Mouse (Mus musculus) heart, embryonic 10.5 days (tissue): Measurements from ENCODE around the gene Fbxl2. TPM values are rescaled to one million over a fixed set of nuclear protein-coding genes. Genes with fewer than 3 reads are reported as not detected.

Source experiments
- DNase-seq: peaks from one replicate; pipeline ENCODE4 v3.0.0-alpha.2; 2017; ENCODE audit warnings: low spot score
- H3K27ac ChIP-seq: fragments of 300-500 bp; sonication (generic); 2 replicates; pipeline ENCODE4 v1.5.1; 2016; ENCODE audit warnings: mild to moderate bottlenecking
- H3K27me3 ChIP-seq: fragments of 300-500 bp; sonication (generic); 2 replicates; pipeline ENCODE4 v1.6.1; 2016; ENCODE audit warnings: mild to moderate bottlenecking; ENCODE audit not compliant: poor library complexity, insufficient read depth, severe bottlenecking
- H3K36me3 ChIP-seq: fragments of 300-500 bp; sonication (generic); 2 replicates; pipeline ENCODE4 v1.6.1; 2016; ENCODE audit warnings: mild to moderate bottlenecking, moderate library complexity
- H3K4me1 ChIP-seq: fragments of 300-500 bp; sonication (generic); 2 replicates; pipeline ENCODE4 v1.6.1; 2016; ENCODE audit warnings: mild to moderate bottlenecking
- H3K4me3 ChIP-seq: fragments of 300-500 bp; sonication (generic); 2 replicates; pipeline ENCODE4 v1.5.1; 2016; ENCODE audit warnings: mild to moderate bottlenecking, moderate library complexity
- H3K9me3 ChIP-seq: fragments of 300-500 bp; sonication (generic); 2 replicates; pipeline ENCODE4 v1.6.1; 2016; ENCODE audit warnings: mild to moderate bottlenecking, moderate library complexity
- WGBS: fragments of 180-500 bp; shearing (Covaris S2); methylation state at CpG from one replicate; pipeline ENCODE4 v1.1.7; 2016; 5-methylcytosine and 5-hydroxymethylcytosine counted together
- polyA plus RNA-seq: library from polyadenylated mRNA; unstranded; fragments of >200 nt; fragmentation: Nextera tagmentation; extraction: Ambion mirVana; gene quantifications from 2 replicates; pipeline ENCODE4 v1.2.1, GENCODE M21; 2016

The Fbxl2 gene
- polyA plus RNA-seq, 1 experiment from 2014 or later: 3.5 TPM

DNA sequence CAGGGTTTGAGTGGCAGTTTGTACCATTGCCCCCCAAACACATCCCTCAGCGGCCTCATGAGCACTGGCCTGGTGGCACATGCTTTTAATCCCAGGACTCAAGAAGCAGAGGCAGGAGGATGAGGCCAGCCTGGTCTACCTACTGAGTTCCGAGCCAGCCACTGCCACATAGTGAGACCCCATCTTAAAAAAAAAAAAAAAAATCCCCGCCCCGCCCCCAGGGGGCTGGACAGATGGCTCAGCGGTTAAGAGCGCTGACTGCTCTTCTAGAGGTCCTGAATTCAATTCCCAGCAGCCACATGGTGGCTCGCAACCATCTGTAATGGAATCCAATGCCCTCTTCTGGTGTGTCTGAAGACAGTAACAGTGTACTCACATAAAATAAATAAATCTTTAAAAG lies 4.1 kb upstream of the Fbxl2 start:
- peaks cover 3% of the 10 kb centered on the region; the same call in 1 of the 2 replicates for H3K9me3 ChIP-seq

DNA sequence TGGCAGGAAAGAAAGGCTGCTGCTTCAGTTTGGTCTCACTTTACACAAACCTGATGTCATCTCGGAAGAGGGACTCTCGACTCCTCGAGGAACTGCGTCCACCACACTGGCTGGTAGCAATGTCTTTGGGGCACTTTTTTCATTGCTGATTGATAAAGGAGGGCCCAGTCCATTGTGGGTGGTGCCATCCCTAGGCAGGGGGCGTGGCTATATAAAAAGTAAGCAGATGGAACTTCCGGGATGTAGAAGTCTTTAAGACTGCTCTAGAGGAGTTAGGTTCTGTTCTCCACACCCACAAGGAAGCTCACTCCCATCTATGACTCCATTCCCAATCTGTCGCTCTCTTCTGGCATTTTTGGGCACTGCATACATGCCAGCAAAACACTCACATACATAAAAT lies 685 bp upstream of the Fbxl2 start:
- Histone ChIP-seq H3K4me3 (no peak overlapping the region), H3K36me3 (no peaks in the 10 kb centered on the region), H3K27me3 (no peaks in the 10 kb centered on the region), H3K9me3 (peaks cover 3% of the 10 kb centered on the region; the same call in 1 of the 2 replicates), H3K27ac (no peak overlapping the region), H3K4me1 (no peaks in the 10 kb centered on the region)
- WGBS: 89% methylated on average over 7 of the region's 7 CpGs
- DNase-seq: no peak

More for the DNA sequence above, 4.1 kb upstream of the Fbxl2 start:
- no peak for DNase-seq
- Histone ChIP-seq H3K36me3 (no peaks in the 10 kb centered on the region), H3K4me1 (no peaks in the 10 kb centered on the region), H3K27ac (no peak overlapping the region), H3K27me3 (peaks cover 2% of the 10 kb centered on the region), H3K4me3 (no peak overlapping the region)
- 76% methylated on average over 7 of the region's 7 CpGs for WGBS

DNA sequence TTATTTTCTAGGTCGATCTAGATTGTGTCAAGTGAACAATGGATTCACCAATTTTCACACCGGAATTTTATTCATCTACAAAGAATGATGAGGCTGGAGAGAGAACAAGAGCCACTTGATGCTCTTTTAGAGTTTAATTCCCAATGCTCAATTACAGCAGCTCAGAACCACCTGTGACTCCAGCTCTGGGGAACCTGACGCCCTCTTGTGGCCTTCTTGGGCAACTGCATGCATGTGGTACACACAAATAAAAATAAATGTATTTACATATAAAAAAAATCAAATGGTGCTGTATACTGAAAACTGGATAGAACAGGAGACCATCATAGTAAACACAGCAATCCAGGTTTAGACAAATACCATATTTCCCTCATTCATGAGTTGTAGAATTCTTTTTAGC lies 1.5 kb downstream of the Fbxl2 start:
- no peaks in the 10 kb centered on the region for H3K27me3 ChIP-seq
- no peaks in the 10 kb centered on the region for H3K4me1 ChIP-seq
- WGBS: 54% methylated on average over 3 of the region's 3 CpGs
- H3K4me3 ChIP-seq: no peak overlapping the region
- DNase-seq: no peak
- peaks cover 3% of the 10 kb centered on the region; the same call in 1 of the 2 replicates for H3K9me3 ChIP-seq
- no peaks in the 10 kb centered on the region for H3K36me3 ChIP-seq
- no peak overlapping the region for H3K27ac ChIP-seq

DNA sequence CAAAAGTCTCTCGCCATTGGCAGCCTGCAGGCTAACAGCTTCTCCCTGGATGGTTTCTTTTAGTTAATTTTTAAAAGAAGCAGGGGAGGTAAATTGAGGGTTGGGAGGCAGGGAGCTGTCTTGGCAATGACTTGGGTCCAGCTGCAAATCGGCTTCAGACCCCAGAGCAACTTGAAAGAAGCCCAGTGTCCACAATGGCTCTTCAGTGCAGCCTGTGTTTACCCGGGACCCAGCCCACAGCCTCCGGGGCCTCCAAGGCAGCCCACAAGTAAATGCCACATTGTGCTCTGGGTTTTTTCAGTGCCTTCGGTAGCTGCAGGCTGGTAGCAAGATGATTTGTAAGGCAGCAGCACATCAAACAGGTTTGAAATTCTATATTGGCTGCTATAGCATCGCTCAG lies 3.5 kb downstream of the Fbxl2 start:
- DNase-seq: no peak
- Histone ChIP-seq H3K27ac (no peak overlapping the region), H3K36me3 (no peaks in the 10 kb centered on the region), H3K27me3 (no peaks in the 10 kb centered on the region), H3K9me3 (no peaks in the 10 kb centered on the region), H3K4me3 (no peak overlapping the region), H3K4me1 (no peaks in the 10 kb centered on the region)
- 59% methylated on average over 6 of the region's 6 CpGs for WGBS

DNA sequence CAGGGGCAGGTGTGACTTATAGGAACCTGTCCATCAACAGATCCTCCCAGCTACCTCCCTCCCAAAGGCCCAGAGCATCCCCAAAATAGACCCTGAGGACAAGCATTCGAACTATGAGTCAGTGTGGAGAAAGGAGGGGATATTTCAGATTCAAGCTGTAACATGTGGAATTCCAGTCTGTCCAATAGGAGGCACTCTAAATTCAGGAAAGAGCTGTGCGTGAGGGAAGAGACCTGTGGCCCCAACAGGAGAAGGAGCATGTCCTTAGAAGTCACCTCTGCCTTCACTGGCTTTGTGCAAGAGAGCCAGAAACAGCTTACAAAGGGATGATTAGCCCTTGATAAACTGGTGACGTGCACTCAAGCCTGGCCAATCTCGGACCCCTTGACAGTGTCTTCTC lies 5.0 kb downstream of the Fbxl2 start:
- 60% methylated on average over 4 of the region's 4 CpGs for WGBS
- Histone ChIP-seq H3K4me3 (no peak overlapping the region), H3K27me3 (no peaks in the 10 kb centered on the region), H3K4me1 (no peaks in the 10 kb centered on the region), H3K27ac (no peak overlapping the region), H3K9me3 (no peaks in the 10 kb centered on the region), H3K36me3 (no peaks in the 10 kb centered on the region)
- no peak for DNase-seq

DNA sequence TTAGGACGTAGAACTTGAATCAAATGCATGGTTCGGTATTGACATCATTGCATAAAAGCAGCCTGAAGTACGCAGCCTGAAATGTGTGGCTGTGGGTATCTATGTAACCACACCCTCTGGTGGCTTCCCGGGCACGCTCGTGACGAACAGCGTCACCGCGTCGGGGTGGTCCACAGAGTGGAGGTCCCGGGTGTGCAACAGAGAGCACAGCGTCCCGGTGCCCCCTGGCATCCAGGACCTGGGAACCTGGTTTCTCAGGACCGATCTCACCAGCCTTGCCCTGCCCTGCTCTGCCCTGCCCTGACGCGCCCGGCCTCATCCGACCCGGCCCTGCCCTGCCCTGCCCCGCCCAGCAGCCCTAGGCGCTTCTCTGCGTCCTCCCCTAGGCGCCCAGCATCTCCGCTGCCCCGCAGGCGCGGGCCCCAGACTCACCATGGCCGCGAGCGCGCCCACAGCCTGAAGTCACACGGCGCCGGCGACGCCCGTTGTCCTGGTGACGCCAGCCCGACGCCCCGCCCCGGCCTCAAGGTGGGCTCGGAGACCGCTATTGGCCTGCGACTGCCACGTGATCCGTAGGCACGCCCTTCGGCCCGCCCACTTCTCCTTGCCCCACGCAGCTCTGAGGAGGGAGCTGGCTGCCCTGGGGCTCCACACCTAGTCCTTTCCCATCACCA lies 19.6 kb downstream of the Fbxl2 start:
- H3K9me3 ChIP-seq: no peaks in the 10 kb centered on the region
- peak; percentile 96 for DNase-seq
- peaks cover 21% of the 10 kb centered on the region; the same call in 1 of the 2 replicates for H3K4me1 ChIP-seq
- H3K27ac ChIP-seq: peak overlapping the region; percentile 83
- H3K36me3 ChIP-seq: no peaks in the 10 kb centered on the region
- H3K27me3 ChIP-seq: no peaks in the 10 kb centered on the region
- peak overlapping the region; percentile 83 for H3K4me3 ChIP-seq
- under 1% methylated on average over 52 of the region's 52 CpGs for WGBS

DNA sequence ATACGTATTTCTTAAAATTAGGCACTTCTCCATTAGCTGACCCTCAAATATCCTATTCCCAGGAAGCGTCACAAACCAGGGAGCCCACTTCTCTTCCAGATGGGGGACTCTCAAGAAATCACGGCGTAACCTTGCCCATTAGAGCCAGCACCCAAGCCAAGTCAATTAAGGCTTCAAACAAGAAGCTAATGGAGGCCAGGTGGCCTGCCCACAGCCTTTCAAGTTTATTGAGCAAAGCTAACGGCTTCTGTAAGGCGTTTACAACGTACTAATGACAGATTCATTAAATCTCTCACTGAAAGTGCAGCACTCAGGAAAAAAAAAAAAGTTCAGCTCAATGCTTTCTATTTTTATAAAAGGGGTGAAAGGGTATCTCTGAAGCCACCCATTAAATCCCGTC lies 20.1 kb downstream of the Fbxl2 start:
- DNase-seq: no peak

DNA sequence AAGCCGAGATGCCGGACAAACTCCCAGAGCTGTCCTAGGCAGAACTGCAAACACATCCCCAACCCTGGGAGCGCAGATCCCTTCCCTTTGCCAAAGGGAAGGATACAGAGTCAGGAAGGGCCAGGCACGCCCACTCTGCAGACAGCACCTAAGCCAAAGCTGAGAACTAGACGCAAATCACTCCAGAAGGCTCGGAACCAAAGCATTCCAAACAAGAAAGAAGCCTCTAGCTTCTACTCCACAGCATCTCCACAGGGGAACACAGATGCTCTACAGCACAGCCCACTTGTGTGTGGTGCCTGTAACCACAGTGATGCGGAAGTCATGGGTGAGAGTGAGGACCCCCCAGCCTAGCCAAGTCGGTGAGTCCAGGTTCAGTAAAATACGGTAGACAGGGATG lies 20.8 kb downstream of the Fbxl2 start:
- H3K36me3 ChIP-seq: no peaks in the 10 kb centered on the region
- H3K4me3 ChIP-seq: no peak overlapping the region
- H3K4me1 ChIP-seq: peaks cover 21% of the 10 kb centered on the region; the same call in 1 of the 2 replicates
- DNase-seq: no peak
- H3K9me3 ChIP-seq: no peaks in the 10 kb centered on the region
- H3K27me3 ChIP-seq: no peaks in the 10 kb centered on the region
- H3K27ac ChIP-seq: no peak overlapping the region
- 53% methylated on average over 9 of the region's 9 CpGs for WGBS

More for the DNA sequence above, 20.1 kb downstream of the Fbxl2 start:
- Histone ChIP-seq H3K27ac (no peak overlapping the region), H3K4me1 (peaks cover 21% of the 10 kb centered on the region; the same call in 1 of the 2 replicates), H3K4me3 (peak overlapping the region; percentile 83), H3K27me3 (no peaks in the 10 kb centered on the region), H3K9me3 (no peaks in the 10 kb centered on the region), H3K36me3 (no peaks in the 10 kb centered on the region)
- 24% methylated on average over 8 of the region's 8 CpGs for WGBS

DNA sequence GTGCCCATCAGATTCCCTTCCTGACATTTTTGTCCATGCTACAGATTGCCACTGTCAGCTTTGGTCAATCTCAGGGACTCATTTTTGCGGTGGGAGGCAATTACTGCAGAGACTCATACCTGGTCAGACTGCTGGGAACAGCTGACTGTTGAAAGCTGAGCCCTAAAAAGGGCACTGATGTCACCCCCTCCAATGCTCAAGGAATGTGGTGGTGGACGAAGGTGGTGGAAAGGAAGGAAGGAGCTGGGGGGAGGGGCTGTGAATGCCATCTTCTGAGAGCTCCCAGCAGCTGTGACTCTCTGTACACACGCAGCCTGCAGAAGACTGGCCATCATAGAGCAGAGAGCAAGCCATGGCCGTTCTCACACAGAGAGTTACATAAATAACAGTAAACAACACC lies 23.9 kb downstream of the Fbxl2 start:
- no peaks in the 10 kb centered on the region for H3K27me3 ChIP-seq
- H3K36me3 ChIP-seq: no peaks in the 10 kb centered on the region
- H3K4me1 ChIP-seq: peaks cover 21% of the 10 kb centered on the region; the same call in 1 of the 2 replicates
- no peaks in the 10 kb centered on the region for H3K9me3 ChIP-seq
- 33% methylated on average over 4 of the region's 4 CpGs for WGBS
- H3K27ac ChIP-seq: no peak overlapping the region
- DNase-seq: no peak
- H3K4me3 ChIP-seq: no peak overlapping the region

DNA sequence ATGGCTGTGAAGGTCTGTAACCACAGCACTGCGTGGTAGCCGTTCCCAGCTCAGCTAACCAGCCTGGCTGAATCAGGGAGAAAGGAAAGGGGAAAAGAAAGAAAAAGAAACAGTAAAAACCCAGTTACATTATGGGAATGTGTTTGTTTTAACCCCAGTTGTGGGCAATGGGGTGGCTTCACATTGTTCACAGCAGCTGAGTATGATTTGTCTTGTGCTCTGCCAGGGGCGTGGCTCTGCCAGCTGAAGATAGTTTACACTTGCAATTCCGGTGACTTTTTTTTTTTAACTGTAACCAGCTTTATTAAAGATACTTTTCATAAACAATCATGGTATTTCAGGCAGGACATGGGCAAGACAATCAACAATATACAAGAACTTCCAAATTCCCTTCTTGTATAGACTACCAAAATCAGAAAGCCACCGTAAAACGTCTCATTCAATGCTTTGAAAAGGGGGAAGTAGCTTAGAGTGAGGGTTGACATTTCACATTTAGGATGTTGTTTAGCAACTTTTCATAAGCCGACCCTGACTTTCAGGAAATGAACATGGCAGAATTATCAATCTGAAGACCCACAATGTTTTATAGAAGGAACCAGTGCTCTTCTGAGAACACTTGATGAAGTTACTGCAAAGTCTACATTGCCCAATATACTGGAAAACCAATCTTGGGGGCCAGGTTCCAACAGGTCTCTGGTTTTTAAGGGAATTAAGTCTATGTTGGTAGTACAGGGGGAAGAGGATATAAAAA lies 26.8 kb downstream of the Fbxl2 start:
- Histone ChIP-seq H3K36me3 (no peaks in the 10 kb centered on the region), H3K27ac (no peak overlapping the region), H3K4me3 (no peak overlapping the region), H3K4me1 (peaks cover 6% of the 10 kb centered on the region; the same call in 1 of the 2 replicates), H3K9me3 (no peaks in the 10 kb centered on the region), H3K27me3 (no peaks in the 10 kb centered on the region)
- WGBS: 86% methylated on average over 7 of the region's 7 CpGs
- DNase-seq: no peak

DNA sequence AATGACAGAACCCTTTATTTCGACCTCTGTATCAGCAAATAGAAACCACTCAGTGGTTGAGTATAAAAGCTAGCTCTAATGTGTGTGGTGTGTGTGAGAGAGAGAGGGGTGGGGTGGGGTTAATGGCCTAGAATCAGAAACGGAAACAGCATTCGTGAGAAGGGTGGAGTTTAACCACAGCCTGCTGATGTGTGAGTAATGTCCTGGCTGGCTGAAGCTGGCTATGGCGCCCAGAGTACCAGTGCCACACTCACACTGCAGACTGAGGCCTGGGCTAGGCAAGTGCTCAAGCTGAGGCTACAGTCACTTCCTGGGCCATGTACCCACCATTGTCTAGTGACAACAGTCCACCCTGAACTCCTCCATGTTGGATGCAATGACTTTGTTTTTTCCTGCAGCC lies 29.6 kb downstream of the Fbxl2 start:
- H3K9me3 ChIP-seq: no peaks in the 10 kb centered on the region
- no peak overlapping the region for H3K27ac ChIP-seq
- no peaks in the 10 kb centered on the region for H3K27me3 ChIP-seq
- H3K4me1 ChIP-seq: no peaks in the 10 kb centered on the region
- WGBS: 71% methylated on average over 4 of the region's 4 CpGs
- no peak for DNase-seq
- no peak overlapping the region for H3K4me3 ChIP-seq
- H3K36me3 ChIP-seq: no peaks in the 10 kb centered on the region

DNA sequence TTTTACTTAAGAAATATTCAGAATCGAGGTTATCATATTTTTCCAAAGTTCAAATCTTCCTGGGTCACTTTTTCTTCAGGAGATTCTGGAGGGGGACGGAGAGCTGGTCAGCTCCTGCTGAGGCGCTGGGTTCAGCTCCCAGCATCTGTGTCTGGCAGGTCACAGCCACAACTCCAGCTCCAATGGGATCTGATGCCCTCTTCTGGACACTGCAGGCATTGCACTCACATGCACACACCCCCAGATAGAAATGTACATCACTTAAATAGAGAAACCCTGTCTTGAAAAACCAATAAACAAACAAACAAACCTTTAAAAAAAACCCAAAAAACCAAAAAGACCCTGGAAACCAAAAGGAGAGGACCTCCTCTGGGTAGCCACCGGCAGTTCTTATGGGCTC lies 30.3 kb downstream of the Fbxl2 start:
- DNase-seq: no peak
- Histone ChIP-seq H3K4me1 (no peaks in the 10 kb centered on the region), H3K27ac (no peak overlapping the region), H3K36me3 (no peaks in the 10 kb centered on the region), H3K9me3 (no peaks in the 10 kb centered on the region; the same call in 1 of the 2 replicates), H3K27me3 (no peaks in the 10 kb centered on the region), H3K4me3 (no peak overlapping the region)
- 82% methylated on average over 4 of the region's 4 CpGs for WGBS

DNA sequence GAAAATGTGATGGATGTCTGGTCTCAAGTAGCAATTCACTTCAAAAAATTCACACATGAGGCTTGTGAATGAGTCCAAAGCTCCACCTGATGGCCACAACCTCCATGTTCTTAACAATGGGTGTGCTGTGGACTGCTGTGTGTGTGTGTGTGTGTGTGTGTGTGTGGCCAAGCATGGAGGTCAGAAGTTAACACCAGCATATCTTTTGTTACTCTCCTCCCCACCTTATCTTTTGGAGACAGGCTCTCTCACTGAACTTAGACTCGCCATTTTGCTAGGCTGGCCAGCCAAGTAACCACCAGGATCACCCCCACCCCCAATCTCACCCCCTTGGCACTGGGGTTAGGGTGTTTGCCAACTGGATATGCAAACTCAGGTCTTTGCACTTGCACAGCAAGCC lies 32.0 kb downstream of the Fbxl2 start:
- H3K4me3 ChIP-seq: no peak overlapping the region
- 75% methylated on average over 1 of the region's 1 CpGs for WGBS
- H3K27ac ChIP-seq: no peak overlapping the region
- no peak for DNase-seq
- no peaks in the 10 kb centered on the region for H3K27me3 ChIP-seq
- no peaks in the 10 kb centered on the region for H3K36me3 ChIP-seq
- no peaks in the 10 kb centered on the region; the same call in 1 of the 2 replicates for H3K9me3 ChIP-seq
- no peaks in the 10 kb centered on the region for H3K4me1 ChIP-seq
